Mouse (Mus musculus): ENCODE data around the gene Man1b1. TPM values are rescaled to one million over a fixed set of nuclear protein-coding genes. Genes with fewer than 3 reads are reported as not detected.

The Man1b1 gene
- 10 to 100 TPM; 51.0 to 61.3 TPM for total RNA-seq (2021)

DNA sequence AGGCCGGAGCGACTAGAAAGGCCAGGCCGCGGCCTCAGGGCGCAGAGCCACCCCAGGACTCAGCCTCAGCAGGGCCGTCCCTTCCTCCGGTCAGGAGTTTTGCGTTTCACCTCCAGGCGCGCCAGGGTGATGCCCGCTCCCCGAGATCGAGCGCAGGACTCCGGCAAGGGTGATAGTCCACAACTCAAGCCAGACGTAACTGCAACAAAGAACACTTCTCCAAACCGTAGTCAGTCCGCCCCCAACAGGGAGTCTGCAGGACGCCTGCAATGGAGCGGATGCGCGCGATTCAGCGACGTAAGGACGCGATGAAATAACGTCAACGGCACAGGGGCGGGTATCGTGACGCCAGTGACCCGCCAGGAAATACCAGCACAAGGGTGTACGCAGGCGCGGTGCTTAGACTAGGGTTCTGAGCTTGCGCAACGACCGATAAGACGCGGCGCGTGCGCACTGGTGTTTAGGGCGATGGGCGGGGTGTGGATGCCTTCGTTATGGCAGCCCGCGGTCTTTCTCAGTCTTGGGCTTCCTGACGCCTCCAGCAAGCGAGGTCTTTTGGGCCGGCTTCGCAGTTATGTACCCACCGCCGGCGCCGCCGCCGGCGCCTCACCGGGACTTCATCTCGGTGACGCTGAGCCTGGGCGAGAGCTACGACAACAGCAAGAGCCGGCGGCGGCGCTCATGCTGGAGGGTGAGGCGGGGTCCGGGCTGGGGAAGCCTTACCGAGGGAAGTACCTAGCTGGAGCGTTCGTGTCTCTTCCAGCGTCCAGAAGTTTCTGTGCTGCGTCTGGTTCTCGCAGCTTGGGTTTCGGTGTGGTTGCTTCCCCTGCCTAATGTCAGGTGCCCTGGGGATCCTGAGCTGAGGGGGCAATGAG, at the start of gene Man1b1:
Gene Man1b1 (plus strand): TSS at position 53 of the 875 bp plus-strand sequence.
- intact Hi-C loops (cut with DNase I): no loop called here
- peak; percentile 99 for DNase-seq

GRCm38 (mm10) chr2:25285551-25285950, 46.6 kb upstream of the Man1b1 start:
- no peak for DNase-seq
- intact Hi-C loops (cut with DNase I): no loop called here

- DNase-seq: no peak
- intact Hi-C loops (cut with DNase I): no loop called here
Measured at GRCm38 (mm10) chr2:25286314-25286713, 45.8 kb upstream of the Man1b1 start.

DNA sequence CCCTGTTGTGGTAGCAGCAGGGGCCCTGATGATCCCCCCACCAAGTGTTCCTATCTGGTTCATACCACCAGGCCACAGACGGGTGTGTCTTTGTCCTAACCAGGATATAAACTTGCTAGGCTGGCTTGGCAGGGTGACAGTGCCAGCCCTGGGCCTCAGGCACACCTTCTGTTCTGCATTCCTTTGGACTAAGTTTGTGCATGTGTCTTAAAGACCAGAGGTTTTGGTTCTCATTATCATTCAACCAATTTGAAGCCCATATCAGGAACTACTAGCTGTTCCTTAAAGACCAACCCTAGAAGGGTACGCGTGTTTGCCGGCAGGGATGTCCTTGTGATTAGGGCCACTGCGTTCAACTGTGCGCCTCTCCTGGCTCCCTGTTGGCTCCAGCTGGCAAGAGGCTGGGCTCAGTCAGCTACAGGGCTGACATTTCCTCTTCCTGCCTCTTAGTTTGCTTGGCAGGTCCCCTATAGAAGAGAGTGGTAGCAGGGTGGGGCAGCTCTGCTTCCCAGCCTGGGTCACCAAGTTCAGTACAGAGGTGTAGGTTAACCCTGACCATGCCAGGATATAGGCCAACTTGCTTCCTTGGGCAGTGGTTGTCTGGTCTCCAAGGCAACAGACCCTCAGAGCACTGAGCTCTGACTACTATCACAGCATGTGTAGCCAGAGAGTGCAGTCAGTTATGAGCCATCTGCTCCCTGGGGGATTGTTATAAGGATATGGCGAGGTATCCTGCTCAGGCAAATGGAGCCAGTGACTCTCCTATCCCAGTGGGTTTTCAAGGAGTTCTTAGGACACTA, 45.1 kb upstream of the Man1b1 start:
- no peak for DNase-seq
- intact Hi-C loops (cut with DNase I): no loop called here

- intact Hi-C loops (cut with DNase I): no loop called here
- no peak for DNase-seq
Measured at GRCm38 (mm10) chr2:25287927-25288649, 44.0 kb upstream of the Man1b1 start, which contains the start of gene Tmem210. TSS of gene Tmem210 (plus strand) at chr2:25288145.

- DNase-seq: no peak
- intact Hi-C loops (cut with DNase I): no loop called here
Measured at GRCm38 (mm10) chr2:25288734-25289345, 43.3 kb upstream of the Man1b1 start.

DNA sequence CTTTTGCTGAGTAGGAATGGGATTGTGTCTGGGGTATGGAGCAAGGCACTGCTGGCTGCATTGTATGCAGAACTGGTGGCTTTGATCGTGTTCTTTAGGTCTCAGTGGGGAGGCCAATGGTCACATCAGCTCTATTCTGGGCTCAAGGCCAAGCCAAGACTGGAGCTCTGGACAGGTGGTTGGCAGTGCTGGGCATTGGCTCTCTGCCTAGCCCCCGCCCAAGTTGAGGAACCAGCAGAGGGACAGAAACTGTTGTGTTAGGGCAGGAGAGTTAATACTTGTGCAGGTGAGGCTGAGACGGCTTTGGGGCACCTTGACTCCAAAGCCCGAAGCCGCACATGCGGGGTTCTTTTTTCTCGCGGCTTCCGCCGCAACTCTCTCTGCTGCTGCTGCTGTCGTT, 42.5 kb upstream of the Man1b1 start, which contains the start of gene Lrrc26:
Gene Lrrc26 (plus strand): TSS at position 265 of the 400 bp plus-strand sequence.
- peak; percentile 84 for DNase-seq

DNA sequence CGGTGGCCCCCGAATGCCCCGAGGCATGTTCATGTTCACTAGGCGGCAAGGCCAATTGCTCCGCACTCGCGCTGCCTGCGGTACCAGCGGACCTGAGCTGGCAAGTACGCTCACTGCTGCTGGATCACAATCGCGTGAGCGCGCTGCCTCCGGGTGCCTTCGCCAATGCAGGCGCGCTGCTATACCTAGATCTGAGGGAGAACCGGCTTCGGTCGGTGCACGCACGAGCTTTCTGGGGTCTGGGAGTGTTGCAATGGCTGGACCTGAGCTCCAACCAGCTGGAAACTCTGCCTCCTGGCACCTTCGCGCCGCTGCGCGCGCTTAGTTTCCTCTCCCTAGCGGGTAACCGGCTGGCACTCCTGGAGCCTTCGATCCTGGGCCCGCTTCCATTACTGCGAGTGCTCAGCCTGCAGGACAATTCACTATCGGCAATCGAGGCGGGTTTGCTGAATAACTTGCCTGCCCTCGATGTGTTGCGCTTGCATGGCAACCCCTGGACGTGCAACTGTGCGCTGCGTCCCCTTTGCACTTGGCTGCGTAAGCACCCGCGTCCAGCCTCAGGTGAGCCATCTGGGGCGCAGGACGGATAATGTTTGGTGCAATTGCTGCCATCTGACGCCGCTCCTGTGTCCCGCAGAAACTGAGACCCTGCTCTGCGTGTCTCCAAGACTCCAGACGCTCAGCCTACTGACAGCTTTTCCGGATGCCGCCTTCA, 41.9 kb upstream of the Man1b1 start:
- intact Hi-C loops (cut with DNase I): no loop called here
- DNase-seq: peak; percentile 55

More for the DNA sequence above, 42.5 kb upstream of the Man1b1 start, which contains the start of gene Lrrc26:
- intact Hi-C loops (cut with DNase I): no loop called here

DNA sequence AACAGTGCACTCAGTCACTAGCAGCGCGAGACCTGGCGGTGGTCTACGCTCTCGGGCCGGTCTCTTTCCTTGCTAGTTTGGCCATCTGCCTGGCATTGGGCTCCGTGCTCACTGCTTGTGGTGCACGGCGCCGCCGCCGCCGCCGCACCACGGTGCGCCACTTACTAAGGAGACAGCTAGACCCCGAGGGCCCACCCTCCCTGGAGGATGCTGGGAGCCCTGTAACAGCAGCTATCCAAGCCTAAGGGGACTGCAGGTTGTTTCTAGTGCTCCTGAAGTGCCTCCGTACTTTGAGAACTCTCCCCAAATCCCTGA, 41.4 kb upstream of the Man1b1 start:
- peak; percentile 59 for DNase-seq
- intact Hi-C loops (cut with DNase I): no loop called here

- intact Hi-C loops (cut with DNase I): no loop called here
- no peak for DNase-seq
Measured at GRCm38 (mm10) chr2:25291184-25292053, 40.7 kb upstream of the Man1b1 start.

DNA sequence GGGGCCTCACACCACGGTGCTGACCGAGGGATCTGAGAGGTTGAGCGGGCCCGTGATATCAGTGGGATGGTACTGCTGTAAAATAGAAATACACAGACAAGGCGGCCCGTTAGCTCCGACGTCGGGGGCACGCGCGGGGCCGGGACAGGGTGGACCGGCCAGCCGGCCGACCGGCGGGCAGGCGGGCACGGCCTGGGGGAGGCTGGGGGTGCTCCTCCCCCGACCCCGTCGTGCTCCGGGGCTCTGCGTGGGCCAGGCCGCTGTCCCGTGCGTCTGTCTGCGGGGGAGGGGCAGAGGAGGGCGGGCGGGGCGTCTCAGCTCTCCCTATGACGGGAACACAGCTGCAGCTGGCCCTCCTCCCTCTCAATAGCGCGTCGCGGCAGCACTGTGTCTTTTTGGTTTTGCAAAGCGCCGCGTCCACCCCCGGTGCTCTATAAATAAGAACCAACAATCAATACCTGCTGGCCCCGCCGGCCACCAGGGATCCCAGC, 40.0 kb upstream of the Man1b1 start:
- DNase-seq: no peak

GRCm38 (mm10) chr2:25292856-25293255, 39.3 kb upstream of the Man1b1 start:
- peak; percentile 87 for DNase-seq
- intact Hi-C loops (cut with DNase I): no loop called here

More for the DNA sequence above, 40.0 kb upstream of the Man1b1 start:
- intact Hi-C loops (cut with DNase I): no loop called here

DNA sequence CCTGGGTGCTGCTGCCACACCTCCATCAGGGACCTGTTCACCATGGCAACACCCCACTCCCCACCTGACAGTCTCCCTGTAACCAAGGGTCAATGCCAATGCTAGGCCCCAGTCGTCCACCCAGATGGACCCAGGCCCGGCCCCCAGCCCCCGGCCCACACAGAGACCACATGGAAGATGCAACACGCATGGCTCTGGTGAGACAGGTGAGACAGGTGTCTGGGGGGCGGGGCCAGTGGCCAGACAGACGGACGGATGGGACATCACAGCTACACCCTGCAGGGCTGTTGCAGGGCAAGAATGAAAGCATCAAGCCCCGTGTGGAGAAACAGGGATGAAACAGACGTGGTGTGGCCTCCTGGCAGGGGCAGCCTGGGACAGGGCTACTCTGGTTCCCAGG, 38.4 kb upstream of the Man1b1 start:
- no peak for DNase-seq
- intact Hi-C loops (cut with DNase I): no loop called here

DNA sequence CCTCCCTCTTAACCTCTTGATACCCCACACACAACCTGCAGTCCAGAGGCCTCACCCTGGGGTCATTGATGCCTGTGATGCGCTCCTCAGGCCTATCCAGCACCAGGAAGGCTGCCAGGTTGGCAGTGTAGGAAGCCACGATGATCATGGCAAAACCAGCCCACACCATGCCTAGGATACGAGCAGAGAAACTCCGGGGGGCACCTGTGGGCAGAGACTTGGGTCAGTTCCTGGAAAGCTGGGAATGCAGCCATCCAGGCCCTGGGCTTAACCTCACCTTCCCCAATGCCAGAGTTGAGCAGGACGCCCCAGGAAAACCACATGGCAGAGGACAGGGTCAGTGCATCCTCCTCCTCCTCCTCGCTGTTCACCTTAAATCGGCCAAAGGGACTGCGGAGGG, 35.0 kb upstream of the Man1b1 start:
- intact Hi-C loops (cut with DNase I): no loop called here

DNA sequence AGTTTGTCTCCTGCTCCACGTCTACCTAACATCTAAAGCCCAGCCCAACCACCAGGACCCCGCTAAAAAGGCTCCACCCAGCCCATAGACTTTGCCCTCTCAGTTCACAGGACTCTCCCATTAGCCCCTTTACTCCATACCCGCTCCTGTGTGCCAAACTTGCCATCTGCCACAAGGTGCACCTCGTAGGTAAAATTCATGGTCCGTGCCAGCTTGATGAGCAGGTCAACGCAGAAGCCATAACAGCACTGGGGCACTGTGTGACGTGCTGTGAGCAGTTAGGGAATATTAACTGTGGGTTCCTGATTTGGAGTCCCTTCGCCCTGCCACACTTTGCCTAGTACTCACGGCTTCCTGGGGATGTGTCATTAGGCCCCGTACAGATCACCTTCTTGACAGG, 34.1 kb upstream of the Man1b1 start:
- no peak for DNase-seq
- intact Hi-C loops (cut with DNase I): no loop called here

More for the DNA sequence above, 35.0 kb upstream of the Man1b1 start:
- no peak for DNase-seq

GRCm38 (mm10) chr2:25303452-25303851, 28.7 kb upstream of the Man1b1 start:
- intact Hi-C loops (cut with DNase I): no loop called here

GRCm38 (mm10) chr2:25303931-25304656, 28.0 kb upstream of the Man1b1 start:
- intact Hi-C loops (cut with DNase I): no loop called here
- peak; percentile 58 for DNase-seq

More at GRCm38 (mm10) chr2:25303452-25303851, 28.7 kb upstream of the Man1b1 start:
- no peak for DNase-seq
